Mouse (Mus musculus): ENCODE data around the gene Col9a2. TPM values are rescaled to one million over a fixed set of nuclear protein-coding genes. Genes with fewer than 3 reads are reported as not detected.

The Col9a2 gene
- polyA plus RNA-seq, 1 experiment from 2014 or later: 1.8 TPM

DNA sequence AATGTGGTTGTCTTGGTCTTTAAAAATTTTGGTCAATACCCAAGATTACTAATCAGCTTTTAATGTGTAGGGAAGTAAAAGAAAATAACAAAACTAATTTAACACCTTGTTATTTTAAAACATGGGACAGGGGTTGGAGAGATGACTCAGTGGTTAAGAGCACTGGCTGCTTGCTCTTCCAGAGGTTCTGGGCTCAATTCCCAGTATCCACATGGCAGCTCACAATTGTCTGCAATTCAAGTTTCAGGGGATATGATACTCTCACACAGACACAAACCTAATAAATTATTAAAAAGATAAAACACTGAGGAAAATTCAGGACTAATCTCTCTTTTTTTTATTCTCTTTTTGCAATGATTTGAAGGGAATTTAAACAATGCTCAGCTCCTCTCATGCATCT lies 45.3 kb downstream of the Col9a2 start:
- Histone ChIP-seq H3K27me3 (replicated peaks; ENCODE audit: insufficient read depth, low read length) (no peaks in the 10 kb centered on the region), H3K9me3 (ENCODE audit: low read length) (no peaks in the 10 kb centered on the region), H3K27ac (ENCODE audit: low read length) (no peak overlapping the region), H3K4me2 (replicated peaks; ENCODE audit: low read depth, low read length) (no peak overlapping the region), H3K4me3 (ENCODE audit: low read depth, low read length) (no peak overlapping the region), H3K4me1 (ENCODE audit: insufficient read depth, low read depth, low read length) (no peaks in the 10 kb centered on the region), H3K9ac (replicated peaks; ENCODE audit: low read depth) (no peak overlapping the region), H3K36me3 (ENCODE audit: insufficient read depth, low read length) (peaks cover 3% of the 10 kb centered on the region; the same call in 1 of the 2 replicates)
- ATAC-seq (no peak), DNase-seq (ENCODE audit: low spot score) (no peak)
- TF ChIP-seq EP300 (IDR thresholded peaks at IDR 0.05) (no peak), CTCF (IDR thresholded peaks at IDR 0.05) (no peak)

DNA sequence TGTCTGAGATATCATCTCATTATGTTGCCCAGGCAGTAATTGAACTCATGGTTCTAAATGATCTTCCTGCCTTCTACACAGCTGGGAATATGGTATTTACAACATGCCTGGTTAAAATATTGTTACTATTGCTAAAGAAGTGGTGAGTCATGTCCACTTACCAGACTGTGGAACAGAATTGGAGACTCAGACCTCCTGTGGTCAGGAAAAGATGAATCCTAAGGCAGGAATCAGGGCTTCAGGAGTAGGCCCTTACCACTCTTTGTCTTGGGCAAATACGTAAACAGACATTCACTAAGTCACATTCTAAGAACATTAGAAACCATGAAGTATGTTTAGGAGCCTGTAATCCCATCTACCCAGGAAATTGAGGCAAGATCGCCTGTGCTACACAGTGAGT lies 49.5 kb downstream of the Col9a2 start:
- Histone ChIP-seq H3K27me3 (replicated peaks; ENCODE audit: insufficient read depth, low read length) (no peaks in the 10 kb centered on the region), H3K36me3 (ENCODE audit: insufficient read depth, low read length) (0 out of 2 replicates have a peak, but pooled peaks cover 9% of the 10 kb centered on the region), H3K9me3 (ENCODE audit: low read length) (no peaks in the 10 kb centered on the region), H3K4me2 (replicated peaks; ENCODE audit: low read depth, low read length) (no peak overlapping the region), H3K9ac (replicated peaks; ENCODE audit: low read depth) (no peak overlapping the region), H3K4me1 (ENCODE audit: insufficient read depth, low read depth, low read length) (no peaks in the 10 kb centered on the region), H3K4me3 (ENCODE audit: low read depth, low read length) (no peak overlapping the region), H3K27ac (ENCODE audit: low read length) (no peak overlapping the region)
- TF ChIP-seq EP300 (IDR thresholded peaks at IDR 0.05) (no peak), CTCF (IDR thresholded peaks at IDR 0.05) (no peak)
- DNase-seq (ENCODE audit: low spot score) (no peak), ATAC-seq (no peak)
- 97% methylated on average over 2 of the region's 2 CpGs for WGBS

DNA sequence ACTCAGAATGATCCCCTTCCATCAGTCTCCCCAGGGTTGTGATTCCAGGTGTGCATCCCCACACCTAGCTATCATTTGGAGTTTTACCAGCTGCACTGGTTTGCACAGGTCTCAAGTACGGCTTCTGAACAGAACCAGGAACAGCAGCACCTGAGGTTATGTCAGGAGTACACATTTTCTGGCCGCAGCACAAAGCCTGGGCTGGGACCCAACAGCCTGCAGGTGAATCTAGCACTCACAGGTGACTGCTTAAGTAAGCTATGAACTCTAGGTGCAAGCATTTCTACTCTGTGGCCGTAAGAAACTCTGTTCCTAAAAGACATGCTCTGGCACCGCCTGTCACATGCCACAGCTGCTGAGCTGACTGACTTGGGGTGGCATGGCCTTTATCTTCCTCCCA lies 51.0 kb downstream of the Col9a2 start:
- Histone ChIP-seq H3K4me2 (replicated peaks; ENCODE audit: low read depth, low read length) (no peak overlapping the region), H3K36me3 (ENCODE audit: insufficient read depth, low read length) (0 out of 2 replicates have a peak, but pooled peaks cover 9% of the 10 kb centered on the region), H3K9ac (replicated peaks; ENCODE audit: low read depth) (no peak overlapping the region), H3K4me3 (ENCODE audit: low read depth, low read length) (no peak overlapping the region), H3K27me3 (replicated peaks; ENCODE audit: insufficient read depth, low read length) (no peaks in the 10 kb centered on the region), H3K27ac (ENCODE audit: low read length) (no peak overlapping the region), H3K4me1 (ENCODE audit: insufficient read depth, low read depth, low read length) (no peaks in the 10 kb centered on the region), H3K9me3 (ENCODE audit: low read length) (no peaks in the 10 kb centered on the region)
- ATAC-seq (no peak), DNase-seq (ENCODE audit: low spot score) (no peak)
- 89% methylated on average over 4 of the region's 4 CpGs for WGBS
- no peak for TF ChIP-seq CTCF (IDR thresholded peaks at IDR 0.05)
- TF ChIP-seq EP300 (IDR thresholded peaks at IDR 0.05): no peak

DNA sequence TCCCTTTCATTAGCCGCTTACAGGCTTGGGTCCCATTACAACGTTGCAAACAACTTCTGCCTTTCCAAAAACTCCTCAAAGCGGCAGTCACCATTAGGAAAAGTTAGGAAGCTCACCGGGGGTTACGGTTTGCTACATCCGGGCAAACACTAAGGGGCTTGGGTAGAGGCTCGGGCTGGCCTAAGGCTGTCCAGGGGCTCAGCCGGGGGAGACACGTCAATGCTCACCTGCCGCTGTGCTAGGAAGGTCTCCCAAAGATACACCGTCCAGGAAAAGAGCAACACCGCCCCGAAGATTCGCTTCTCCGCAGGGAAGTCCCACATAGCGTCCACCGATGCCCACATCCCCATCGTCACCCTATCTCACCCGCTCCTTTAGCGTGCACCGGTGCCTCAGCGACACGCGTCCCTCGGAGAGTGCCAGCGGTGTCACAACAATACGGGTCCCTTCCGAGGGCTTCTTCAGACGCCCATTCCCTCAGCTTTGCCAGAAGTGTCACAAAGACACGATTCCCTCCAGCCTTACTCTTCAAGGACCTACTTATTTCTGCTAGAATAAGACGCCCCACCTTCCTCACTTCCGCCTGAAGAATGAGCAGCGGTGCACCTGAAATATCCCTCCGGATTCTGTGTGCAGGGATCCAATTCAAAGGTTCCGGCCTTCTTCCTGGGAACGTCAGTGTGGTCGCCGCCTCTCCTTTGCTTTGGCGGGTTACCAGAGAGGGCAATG lies 58.6 kb downstream of the Col9a2 start, which contains the start of gene Zmpste24:
Gene Zmpste24, minus strand, starts transcription at position 592 of the 729 bp plus-strand sequence.
- ATAC-seq: peak; percentile 90
- TF ChIP-seq EP300 (IDR thresholded peaks at IDR 0.05): no peak
- H3K27me3 ChIP-seq (replicated peaks; ENCODE audit: insufficient read depth, low read length): no peaks in the 10 kb centered on the region
- H3K4me2 ChIP-seq (replicated peaks; ENCODE audit: low read depth, low read length): peak within 1 kb of the TSS; percentile 78
- peak within 1 kb of the TSS; percentile 65 for H3K9ac ChIP-seq (replicated peaks; ENCODE audit: low read depth)
- H3K9me3 ChIP-seq (ENCODE audit: low read length): no peaks in the 10 kb centered on the region
- H3K4me3 ChIP-seq (ENCODE audit: low read depth, low read length): peak within 1 kb of the TSS; percentile 72
- 0 out of 2 replicates have a peak, but pooled peaks cover 6% of the 10 kb centered on the region for H3K36me3 ChIP-seq (ENCODE audit: insufficient read depth, low read length)
- H3K27ac ChIP-seq (ENCODE audit: low read length): peak within 1 kb of the TSS; percentile 65
- under 1% methylated on average over 35 of the region's 39 CpGs for WGBS
- H3K4me1 ChIP-seq (ENCODE audit: insufficient read depth, low read depth, low read length): no peaks in the 10 kb centered on the region; the same call in 1 of the 2 replicates
- peak; percentile 93 for DNase-seq (ENCODE audit: low spot score)

DNA sequence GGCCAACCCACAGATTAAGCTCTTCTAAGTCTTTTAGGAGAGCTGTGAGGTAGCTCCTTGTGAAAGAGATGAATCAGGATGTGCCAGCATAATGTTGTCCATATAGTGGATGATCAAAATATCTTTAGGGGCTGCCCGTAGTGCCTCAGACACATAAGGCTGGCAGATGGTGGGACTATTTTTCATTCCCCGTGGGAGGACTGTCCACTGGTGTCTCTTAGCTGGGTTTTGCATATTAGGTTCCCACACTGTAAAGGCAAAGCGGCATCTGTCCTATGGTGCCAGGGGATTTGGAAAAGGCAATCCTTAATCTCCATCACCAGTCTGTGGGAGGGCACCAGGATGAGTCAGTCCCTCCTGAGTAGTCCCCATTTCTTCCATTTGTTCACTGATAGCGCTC lies 64.1 kb downstream of the Col9a2 start:
- H3K27ac ChIP-seq (ENCODE audit: low read length): no peak overlapping the region
- no peaks in the 10 kb centered on the region for H3K27me3 ChIP-seq (replicated peaks; ENCODE audit: insufficient read depth, low read length)
- H3K9me3 ChIP-seq (ENCODE audit: low read length): no peaks in the 10 kb centered on the region
- WGBS: 81% methylated on average over 4 of the region's 4 CpGs
- H3K4me3 ChIP-seq (ENCODE audit: low read depth, low read length): no peak overlapping the region
- DNase-seq (ENCODE audit: low spot score) (no peak), ATAC-seq (no peak)
- no peak for TF ChIP-seq EP300 (IDR thresholded peaks at IDR 0.05)
- TF ChIP-seq CTCF (IDR thresholded peaks at IDR 0.05): no peak
- no peak overlapping the region for H3K9ac ChIP-seq (replicated peaks; ENCODE audit: low read depth)
- no peaks in the 10 kb centered on the region for H3K36me3 ChIP-seq (ENCODE audit: insufficient read depth, low read length)
- no peak overlapping the region for H3K4me2 ChIP-seq (replicated peaks; ENCODE audit: low read depth, low read length)
- no peaks in the 10 kb centered on the region for H3K4me1 ChIP-seq (ENCODE audit: insufficient read depth, low read depth, low read length)

Other genes starting within 250 kb of the Col9a2 start
- 53.7 and 54.5 TPM in 2 replicates for gene Nfyc, start 207.8 kb upstream of the Col9a2 start, polyA plus RNA-seq (2015; fragmentation: Nextera tagmentation; extraction: Ambion mirVana)
- 0.21 and 0.26 TPM in 2 replicates for gene Rims3, start 184.6 kb upstream of the Col9a2 start, polyA plus RNA-seq (2015; fragmentation: Nextera tagmentation; extraction: Ambion mirVana)
- 12.6 and 13.1 TPM in 2 replicates for gene Exo5, start 114.4 kb upstream of the Col9a2 start, polyA plus RNA-seq (2015; fragmentation: Nextera tagmentation; extraction: Ambion mirVana)
- gene Zfp69, start 87.7 kb upstream of the Col9a2 start, polyA plus RNA-seq (2015; fragmentation: Nextera tagmentation; extraction: Ambion mirVana): 6.7 TPM in 2 replicates
- 10.8 and 12.4 TPM in 2 replicates for gene Smap2, start 22.1 kb upstream of the Col9a2 start, polyA plus RNA-seq (2015; fragmentation: Nextera tagmentation; extraction: Ambion mirVana)
- 24.8 and 28.6 TPM in 2 replicates for gene Zmpste24, start 58.9 kb downstream of the Col9a2 start, polyA plus RNA-seq (2015; fragmentation: Nextera tagmentation; extraction: Ambion mirVana)
- gene Tmco2, start 69.8 kb downstream of the Col9a2 start, polyA plus RNA-seq (2015; fragmentation: Nextera tagmentation; extraction: Ambion mirVana): not detected in 2 replicates
- 9.9 and 11.3 TPM in 2 replicates for gene Rlf, start 175.7 kb downstream of the Col9a2 start, polyA plus RNA-seq (2015; fragmentation: Nextera tagmentation; extraction: Ambion mirVana)